Mouse (Mus musculus): ENCODE measurements around the gene BC048679.

Gene BC048679

DNA sequence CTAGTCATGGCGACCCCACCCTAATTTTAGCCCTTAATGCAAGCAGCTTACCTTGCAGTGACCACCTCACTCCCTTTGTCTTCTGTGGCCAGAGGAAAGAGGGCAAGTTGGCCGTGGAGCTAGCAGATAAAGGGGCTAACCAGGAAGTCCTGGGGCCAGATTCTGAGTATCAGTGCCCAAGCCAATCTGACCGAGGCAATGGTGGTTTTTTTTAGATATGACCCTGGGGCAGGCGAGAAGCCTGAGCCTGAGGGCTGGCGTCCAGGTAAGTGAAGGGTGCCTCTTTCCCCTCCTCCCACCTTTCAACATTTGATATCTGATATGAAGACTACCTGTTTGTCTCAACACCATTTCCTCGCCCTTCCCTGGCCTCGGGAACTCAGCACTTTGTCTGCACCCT is at the start of gene BC048679:
TSS of gene BC048679 (minus strand) at position 101 of the 400 bp plus-strand sequence.
- DNase-seq: no peak

DNA sequence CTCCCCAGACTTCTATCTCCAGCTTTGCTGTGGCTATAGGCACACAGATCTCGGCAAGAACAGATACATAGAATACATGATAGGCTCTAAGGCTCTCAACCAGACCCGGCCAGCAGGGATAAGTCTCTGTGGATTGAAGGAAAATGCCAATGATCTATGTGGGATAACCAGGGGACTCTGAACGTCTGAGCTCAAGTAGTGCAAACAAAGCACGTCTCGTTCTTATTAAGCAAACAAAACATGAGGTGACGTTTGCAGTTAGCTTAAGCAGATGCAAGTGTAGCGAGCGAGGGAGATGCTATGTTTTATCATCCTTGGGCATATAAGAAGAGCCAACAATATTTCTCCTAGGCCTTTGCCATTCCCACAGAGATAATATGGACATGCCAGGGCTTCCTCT is 44.9 kb upstream of the BC048679 start:
- no peak for DNase-seq

DNA sequence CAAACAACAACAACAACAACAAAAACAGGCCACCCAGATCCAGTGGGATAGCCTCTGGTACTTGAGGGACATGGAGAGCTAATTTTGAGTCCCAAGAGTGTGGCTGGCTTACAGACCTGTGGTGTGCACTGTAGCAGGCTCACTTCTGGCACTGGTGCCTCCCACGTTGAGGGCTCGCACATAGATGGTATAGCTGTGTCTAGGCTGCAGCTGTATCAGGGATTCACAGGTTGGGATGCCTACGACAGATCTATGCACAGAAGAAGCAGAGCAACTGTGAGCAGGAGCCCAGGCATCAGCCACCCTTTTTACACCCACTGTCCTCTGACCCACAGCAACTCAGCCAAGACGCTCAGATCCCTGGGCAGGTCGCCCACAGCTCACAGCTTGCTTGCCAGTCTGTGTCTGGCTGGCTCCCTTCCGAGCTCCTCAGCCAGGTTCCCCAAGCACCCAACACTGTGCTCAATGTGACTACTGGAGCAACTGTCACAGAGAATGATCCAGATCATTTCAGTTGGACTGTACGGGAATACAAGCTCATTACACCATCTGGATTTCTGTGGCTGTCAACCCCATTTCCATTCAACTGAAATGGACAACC is 43.9 kb upstream of the BC048679 start:
- peak; percentile 89 to 93 for DNase-seq

DNA sequence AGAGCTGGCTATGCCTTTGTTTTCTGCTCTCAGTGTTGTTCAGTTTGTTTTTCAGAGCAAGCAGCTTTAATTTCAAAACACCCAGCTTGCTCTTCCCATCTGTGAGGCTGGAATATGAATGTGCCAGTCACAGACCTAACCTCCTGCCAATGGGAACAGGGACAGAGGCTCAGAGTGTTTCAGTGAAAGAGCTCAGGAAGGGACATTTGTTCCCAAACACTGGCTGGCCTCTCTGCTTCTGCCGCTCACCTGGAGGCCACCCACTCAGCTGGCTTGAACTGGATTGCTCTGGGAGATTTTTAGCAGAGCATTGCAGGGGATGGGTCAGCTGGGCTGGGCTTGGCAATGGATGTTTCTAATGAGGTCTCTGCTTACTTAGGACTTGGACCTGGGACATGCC is 42.9 kb upstream of the BC048679 start:
- DNase-seq: peak; percentile 36 to 63

DNA sequence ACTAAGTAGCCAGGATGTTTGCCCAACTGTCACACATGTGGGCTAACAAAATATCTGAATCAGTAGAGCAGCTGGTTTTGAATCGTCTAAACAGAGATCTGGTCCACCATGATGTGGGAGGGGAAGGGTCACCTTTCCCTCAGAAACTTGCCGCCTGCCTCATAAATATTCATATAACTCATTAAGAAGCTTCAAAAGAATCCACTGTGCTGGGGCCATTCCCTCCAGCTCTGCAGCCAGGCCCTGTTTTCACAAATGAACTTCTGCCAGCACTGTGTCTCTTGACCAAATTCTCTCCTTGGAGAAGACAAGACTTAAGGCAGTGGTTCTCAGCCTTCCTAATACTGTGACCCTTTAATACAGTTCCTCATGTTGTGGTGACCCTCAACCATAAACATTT is 41.5 kb upstream of the BC048679 start:
- DNase-seq: peak in 1 of 2 experiments; percentile 36

DNA sequence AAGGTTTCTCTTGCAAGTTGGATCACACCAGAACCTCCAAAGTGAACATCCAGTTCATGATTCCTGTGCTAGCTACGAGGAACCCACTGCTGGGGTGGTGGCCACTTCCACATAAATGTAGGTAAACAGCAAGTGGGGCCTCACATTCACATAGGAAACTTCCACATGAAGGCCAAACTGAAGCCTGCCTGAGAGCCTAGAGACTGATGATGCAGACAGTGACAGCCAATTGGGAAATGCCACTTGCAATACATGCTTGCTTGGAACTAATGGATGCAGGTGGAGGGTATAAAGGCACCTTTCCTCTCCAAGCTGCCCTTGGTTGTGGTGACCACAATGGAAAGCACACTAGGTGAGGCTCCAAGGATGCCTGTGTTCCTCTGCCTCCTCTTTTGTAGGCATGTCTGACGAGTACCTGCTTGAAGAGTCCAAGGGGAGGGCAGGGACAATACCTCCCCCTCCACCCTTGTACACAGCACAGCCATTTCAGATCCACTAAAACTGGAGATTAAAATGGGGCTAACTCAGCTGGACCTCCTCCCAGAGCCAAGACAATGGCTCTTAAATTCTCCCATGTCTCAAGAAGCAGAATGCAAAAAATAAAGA is 40.1 kb upstream of the BC048679 start:
- peak; percentile 44 to 49 for DNase-seq

DNA sequence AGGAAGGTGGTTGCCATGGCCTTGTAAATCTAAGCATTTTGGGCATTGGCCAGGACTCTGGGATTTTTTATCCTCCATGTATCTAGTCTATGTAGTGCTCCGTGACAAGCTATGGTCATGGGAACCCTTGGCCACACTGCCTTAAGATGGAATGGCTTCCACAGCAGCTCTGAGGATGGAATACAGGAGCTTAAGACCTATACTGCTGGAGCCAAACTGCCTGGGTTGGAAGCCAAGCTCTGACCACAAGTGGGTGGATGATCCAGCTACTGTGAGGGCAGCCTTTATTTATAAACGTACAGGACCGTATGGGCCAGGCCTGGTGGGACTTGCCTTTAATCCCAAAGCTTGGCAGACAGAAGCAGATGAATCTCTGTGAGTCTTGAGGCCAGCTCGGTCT is 38.4 kb upstream of the BC048679 start:
- no peak for DNase-seq

DNA sequence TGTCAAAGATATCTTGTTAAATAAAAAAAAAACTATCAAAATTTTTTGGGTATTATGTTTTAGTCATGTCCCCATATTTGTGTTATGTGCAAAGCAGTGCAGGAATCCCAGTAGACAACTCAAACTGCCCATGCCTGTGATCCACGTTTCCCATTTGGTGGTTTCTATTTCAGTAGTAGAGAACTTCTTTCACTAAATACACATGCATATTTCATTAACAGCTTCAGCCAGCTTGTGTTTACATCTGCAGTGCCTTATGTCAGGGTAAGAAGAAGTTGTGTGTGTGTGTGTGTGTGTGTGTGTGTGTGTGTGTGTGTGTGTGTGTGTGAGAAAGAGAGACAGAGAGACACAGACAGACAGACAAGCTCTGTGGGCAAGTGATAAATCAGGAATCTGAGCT is 33.4 kb upstream of the BC048679 start:
- no peak for DNase-seq

DNA sequence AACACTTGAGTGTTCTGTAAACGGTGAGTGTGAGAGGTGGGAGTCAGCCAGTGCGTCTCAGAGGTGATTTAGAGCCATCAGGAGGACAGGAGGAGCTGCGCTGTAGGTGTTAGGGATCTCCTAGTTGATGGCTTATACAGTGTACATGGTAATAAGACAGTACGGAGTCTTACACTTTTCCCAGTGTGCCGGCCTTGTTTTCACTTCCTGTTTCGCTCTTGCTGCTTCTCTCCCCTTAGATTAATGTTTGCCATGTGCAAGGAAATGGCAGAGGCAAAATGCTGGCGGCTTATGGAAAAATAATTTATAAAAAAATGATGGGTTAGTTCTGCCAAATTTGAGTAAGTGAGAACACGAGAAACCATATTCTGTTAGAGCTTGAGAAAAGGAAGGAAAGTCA is 30.8 kb upstream of the BC048679 start:
- DNase-seq: no peak

DNA sequence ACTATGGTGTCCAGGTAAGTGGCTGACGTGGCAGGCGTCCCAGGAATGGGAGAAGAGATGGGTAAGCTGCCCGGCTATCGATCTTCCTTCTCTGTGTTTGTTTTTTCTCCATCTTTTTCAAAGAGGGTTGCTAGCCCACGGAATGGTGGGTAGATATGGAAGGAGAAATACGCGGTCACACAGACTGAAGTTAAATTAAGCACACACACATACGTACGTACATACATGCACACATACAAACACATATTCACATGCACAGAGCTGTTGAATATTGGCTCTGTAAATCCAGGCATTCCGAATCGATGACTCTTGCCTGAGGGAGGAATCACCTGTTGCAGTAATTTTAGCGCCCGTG is 25.6 kb upstream of the BC048679 start:
- DNase-seq: no peak

DNA sequence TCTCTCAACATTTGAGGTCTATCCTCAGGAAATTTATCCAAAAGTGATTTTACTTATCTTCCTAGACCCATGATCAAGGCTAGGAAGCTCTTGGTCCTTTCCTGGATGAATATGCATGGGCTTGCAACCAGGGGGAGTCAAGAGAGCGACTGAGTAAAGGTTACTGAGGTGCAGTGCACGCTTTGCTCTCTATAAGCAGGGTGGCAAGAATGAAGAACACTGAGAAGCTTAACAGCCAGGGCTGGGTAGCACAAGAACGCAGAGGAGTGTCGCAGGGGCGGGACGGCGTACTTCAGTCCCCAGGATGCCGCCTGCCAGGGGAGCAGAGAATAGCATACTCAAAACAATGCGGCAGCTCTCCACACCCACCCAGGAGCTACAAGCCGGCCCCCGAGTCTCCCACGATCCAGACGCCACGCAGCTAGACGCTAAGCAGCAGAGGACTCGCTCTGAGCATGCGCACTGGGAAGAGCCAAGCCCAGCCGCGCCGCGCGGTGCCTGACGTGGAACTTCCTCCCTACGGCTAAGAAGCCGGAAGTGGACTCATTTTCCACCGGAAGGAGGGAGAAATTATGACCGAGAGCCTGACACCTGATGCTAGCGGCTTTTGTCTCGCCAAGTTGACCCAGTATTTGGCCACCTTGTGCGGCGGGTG is 25.1 kb upstream of the BC048679 start:
- peak; percentile 93 to 95 for DNase-seq

DNA sequence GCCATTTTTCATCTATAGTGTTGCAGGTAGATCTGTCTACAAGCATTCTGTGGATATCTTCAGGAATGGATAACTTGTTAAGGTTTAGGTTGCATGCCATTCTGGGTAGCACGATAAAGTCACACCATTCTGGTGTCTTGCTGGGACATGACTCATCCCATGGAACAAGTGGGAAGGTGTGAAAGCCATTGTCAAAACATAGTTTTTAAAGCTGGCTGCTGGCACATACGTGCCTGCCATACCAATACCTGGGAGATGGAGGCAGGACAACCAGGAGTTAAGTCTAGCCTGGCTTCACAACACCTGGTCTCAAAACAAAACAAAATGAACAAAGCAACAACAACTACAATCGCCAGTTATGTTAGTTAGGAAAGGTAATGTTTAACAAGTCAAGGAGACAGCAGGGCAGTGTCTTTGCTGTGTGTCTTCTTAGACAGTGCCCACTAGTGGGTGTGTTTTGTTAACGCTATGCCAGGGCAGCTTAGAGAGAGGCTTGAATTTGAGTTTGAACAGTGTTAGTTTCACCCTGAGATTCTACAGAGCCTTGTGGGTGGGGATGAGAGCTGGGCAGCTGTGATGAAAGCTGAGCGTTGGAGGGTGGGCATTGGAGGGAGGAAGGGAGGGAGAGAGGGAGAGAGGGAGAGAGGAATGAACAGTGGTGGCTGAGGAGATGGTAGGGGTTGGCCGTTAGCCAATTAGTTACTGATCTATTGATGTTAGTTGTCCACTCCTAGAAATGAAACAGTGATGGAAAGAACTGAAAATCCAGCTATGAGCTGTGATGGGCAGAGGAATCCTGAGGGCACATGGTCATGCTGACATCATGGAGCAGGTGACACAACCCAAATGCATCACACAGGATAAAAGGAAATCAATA is 18.3 kb upstream of the BC048679 start:
- no peak for DNase-seq

DNA sequence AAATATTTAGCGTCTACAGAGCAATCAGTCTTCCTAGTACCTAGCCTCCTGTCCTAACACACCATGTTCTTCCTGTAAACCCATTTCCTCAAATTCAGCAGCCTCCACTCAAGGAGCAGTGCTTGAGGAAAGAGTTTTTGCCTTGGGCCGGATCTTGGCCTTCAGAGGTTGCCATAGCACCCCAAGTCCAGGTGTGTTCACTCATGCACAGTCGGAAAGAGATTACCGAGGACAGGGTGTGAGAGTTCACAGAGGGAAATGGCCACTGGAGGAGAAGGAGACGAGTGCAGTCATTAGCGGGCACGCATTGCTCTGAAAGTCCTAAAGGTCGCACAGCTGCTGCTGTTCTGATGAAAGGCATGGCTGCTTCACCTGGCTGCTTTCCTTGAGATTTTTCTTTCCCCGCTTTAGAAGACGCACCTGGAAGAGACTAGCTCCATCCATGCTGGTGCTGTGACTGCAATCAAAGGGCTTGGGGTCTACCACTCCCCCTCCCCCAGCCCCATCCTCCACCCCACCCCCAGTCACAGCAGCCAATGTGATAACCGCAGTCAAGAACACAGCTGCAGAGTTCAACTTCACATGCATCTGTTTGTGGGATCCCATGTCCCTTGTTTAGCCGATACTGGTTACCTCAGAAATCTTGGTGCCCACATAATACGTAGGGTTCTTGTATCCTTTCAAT is 17.0 kb upstream of the BC048679 start:
- DNase-seq: no peak

DNA sequence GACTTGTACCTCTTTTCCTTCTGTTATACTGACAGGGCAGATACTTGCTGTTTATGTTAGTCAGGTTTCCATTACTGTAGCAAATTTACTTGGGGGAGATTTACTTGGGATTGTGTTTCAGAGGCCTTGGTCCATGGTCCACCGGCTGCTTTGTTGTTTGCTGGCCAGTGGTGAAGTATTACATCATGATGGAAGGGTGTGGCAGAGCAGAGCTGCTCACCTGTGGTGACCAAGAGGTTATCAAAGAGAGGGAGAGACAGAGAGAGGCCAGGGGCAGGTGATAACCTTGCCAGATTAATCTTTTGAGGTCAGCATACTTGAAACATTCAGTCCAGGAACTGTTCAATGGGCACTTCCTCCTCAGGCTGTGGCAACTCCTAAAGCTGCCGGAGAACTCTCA is 3.0 kb upstream of the BC048679 start:
- DNase-seq: no peak

DNA sequence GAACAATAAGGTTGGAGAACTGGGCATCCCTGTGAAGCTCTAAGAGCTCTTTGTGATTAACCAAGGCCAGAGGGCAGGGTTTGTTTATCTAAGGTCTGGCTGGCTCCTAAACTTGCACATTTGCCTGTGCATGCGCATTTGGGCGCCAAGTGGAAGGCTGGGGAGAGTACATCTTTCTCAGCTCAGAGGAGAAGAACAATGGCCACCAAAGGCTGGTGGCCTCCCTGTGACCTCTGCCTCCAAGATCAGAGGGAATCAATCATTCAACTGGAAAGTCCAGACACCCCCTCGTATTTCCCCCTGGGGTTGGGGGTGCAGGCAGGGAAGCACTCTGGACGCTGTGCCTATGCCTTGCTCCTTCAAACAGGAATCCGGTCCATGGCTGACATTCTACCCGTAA is 910 bp downstream of the BC048679 start:
- no peak for DNase-seq

DNA sequence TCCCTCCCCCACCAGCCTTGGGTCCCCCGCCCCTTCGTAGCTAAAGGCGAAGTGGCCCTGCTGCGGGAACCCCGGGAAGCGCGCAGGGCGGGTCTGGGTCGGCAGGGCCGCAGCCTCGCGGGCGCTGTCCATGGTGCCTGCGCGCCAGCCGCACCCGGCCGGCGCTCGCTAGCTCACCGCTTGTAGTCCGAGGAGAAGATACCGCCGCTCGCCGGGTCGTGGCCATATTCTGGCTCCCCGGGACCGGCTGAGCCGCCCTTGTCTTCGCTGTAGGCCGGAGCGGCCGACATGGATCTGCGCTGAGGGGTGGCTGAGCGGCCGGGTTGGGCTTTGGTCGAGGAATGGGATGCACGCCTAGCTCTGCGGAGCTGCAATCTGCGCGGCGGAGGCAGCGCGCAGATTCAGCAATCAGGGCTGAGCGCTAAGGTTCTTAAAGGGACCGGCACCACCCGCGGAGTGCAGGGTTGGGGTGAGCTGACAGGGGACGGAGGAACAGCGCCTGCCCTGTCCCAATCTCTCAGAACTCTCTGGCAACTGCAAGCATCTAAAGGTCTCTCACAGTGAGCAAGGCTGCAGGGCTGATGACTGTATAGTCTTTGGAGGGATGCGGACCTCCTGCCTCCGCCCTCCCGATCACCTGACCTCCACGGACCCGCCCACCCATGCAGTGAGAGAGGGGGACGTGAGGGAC is 4.6 kb downstream of the BC048679 start, which contains the start of gene Ap3b2:
TSS of gene Ap3b2 (minus strand) at position 595 of the 691 bp plus-strand sequence.
- DNase-seq: peak; percentile 90 to 92

DNA sequence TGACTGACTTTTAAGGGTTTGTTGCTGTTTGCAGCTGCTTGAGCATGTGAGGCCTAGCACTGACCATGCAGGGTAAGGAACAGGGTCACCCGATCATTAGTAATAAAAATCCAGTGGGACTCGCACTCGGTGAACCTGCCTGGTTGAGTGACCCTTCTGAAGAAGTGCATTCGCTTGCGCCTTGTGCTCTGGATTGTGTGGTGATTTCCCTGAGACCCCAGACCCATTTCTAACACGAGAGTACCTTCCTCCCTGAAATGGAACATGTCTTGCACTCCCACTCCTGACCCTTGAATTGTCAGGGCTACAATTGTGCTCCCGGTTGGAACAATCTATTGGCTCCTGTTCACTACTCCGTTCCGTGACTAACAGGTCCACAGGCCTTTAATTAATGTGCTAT is 5.5 kb downstream of the BC048679 start:
- peak in 1 of 2 experiments; percentile 17 for DNase-seq

DNA sequence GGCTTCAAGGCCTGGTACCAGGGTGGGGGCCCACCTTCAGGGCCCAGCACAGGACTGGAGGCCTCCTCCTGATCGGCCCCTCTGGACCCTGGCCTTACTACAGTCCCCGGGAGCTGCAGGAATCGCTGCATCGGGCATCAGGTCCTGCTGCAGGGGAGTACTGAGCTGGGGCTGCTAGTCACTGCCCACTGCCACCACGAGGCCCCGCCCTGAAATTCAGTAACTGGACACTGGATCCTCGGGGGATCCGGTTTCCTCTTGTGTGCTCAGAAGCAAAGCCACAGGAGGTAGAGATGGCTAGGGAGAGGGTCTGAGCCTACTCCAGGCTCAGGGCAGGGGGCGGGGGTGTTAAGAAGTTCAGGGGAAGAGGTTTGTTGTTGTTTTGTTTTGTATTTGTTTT is 8.4 kb downstream of the BC048679 start:
- no peak for DNase-seq

DNA sequence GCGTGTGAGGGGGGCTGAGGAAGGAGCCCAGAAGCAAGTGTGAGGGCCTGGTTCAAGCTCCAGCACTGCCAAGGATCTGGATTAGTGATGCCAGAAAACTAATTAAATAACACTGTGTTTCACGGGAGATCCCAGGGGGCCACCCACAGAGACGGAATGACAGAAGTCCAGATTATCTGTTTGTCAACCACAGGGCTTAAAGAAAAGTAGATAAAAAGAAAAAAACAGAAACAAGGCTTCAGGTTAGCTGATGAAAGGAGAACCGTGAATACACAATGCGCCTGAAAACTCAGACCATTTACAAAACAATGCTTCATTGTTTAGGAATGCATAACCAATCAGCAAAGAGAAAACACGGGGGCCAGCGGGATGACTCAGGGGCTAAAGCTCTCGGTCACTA is 17.3 kb downstream of the BC048679 start:
- peak; percentile 57 to 74 for DNase-seq

DNA sequence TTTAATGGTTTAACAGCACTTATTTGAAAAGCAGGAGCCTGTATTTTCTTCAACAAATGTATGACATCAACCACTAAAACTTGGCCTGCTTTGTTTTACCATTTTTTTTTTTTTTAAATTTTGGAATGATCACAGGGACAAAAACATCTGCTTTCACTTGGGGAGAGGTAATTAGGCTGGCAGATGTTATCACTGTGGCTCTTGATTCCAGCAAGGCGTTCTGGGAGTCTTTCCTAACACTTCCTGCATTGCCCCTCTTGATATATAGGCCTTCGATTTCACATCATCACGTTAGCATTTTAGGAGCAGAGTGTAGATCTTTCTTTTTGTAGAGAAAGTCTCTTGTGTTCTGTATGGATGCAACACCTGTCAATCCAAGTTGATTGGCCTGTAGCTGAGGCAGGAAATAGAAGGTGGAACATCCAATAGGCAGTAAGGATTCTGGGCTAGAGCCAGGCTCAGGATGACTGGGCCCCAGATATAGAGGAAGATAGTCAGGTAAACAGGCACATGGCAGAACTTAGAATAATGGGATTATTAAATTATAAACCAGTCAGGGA is 18.5 kb downstream of the BC048679 start:
- peak; percentile 27 to 44 for DNase-seq

DNA sequence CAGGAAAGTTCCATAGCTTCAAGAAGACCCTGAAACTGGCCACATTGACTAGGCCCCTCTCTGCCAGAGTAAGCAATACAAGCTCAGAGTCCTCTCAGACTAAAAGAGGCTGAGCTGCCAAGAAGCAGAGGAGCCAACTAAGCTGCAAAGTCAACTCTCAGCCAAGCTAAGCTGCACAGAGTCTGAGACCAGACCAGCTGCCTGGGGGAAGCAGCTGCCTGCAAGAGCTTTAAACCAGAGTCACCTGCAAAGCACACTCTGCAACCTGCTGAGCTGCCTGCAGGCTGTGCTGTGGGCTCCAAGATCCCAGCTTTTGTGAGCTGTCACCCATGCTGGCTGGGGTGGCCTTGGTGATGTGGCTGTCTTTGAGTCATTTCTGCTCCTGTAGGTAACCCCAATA is 19.8 kb downstream of the BC048679 start:
- DNase-seq: peak; percentile 35 to 53

DNA sequence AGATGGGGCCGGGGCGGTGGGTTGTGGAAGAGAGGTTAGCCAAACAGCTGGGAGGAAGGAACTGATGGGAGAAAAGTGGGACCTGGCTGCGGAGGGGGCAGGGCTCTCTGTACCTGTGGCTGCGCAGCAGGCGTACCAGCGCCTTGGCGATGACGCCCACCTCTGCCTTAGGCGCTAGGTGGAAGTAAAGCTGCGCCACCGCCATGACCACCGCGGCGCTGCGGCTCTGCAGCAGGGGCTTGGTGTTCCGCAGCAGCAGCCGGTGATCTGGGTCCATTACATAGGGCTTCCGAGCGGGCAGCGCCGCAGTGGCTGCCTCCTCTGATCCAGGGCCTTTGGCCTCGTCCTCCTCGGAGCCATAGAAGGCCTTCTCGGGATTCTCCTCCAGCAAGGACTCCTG is 21.2 kb downstream of the BC048679 start:
- DNase-seq: no peak

All from cerebellum, postnatal 10 days (tissue).